Mouse (Mus musculus) thymus, adult 2 months (tissue): Measurements from ENCODE around the gene Abcd4. TPM values are rescaled to one million over a fixed set of nuclear protein-coding genes. Genes with fewer than 3 reads are reported as not detected.

Source experiments
- DNase-seq: peaks from one replicate; pipeline ENCODE4 v3.0.0; 2021
- H3K27ac ChIP-seq: fragments of 200-500 bp; 2 replicates; pipeline ENCODE4 v1.5.1; 2012; ENCODE audit warnings: low read length, control low read depth; ENCODE audit not compliant: control insufficient read depth, insufficient read depth
- H3K27me3 ChIP-seq: fragments of 200-500 bp; 2 replicates; pipeline ENCODE4 v1.6.1; 2012; ENCODE audit warnings: mild to moderate bottlenecking, low read length, moderate library complexity, mixed read lengths; ENCODE audit not compliant: control insufficient read depth, insufficient read depth
- H3K36me3 ChIP-seq: fragments of 200-500 bp; 2 replicates; pipeline ENCODE4 v1.6.1; 2012; ENCODE audit warnings: mild to moderate bottlenecking, low read length, moderate library complexity; ENCODE audit not compliant: control insufficient read depth, insufficient read depth
- H3K4me1 ChIP-seq: fragments of 200-500 bp; replicated peaks from 2 replicates; pipeline ENCODE4 v1.6.1; 2012; ENCODE audit warnings: low read length; ENCODE audit not compliant: control insufficient read depth, insufficient read depth
- H3K4me3 ChIP-seq: fragments of 200-500 bp; 2 replicates; pipeline ENCODE4 v1.5.1; 2012; ENCODE audit warnings: mild to moderate bottlenecking, low read length, control low read depth, moderate library complexity; ENCODE audit not compliant: control insufficient read depth, insufficient read depth
- CTCF ChIP-seq: fragments of 200-500 bp; IDR thresholded peaks from 2 replicates; pipeline ENCODE4 v1.5.1; 2012; ENCODE audit warnings: mild to moderate bottlenecking, control low read depth, low read length, moderate library complexity, borderline replicate concordance; ENCODE audit not compliant: control insufficient read depth, poor library complexity, insufficient read depth; ENCODE audit errors: extremely low read depth
- POLR2A ChIP-seq: fragments of 200-500 bp; IDR thresholded peaks from 2 replicates; pipeline ENCODE4 v1.6.1; 2012; ENCODE audit warnings: mild to moderate bottlenecking, low read length, control low read depth, moderate library complexity; ENCODE audit not compliant: control insufficient read depth, poor library complexity, insufficient read depth; ENCODE audit errors: extremely low read depth
- WGBS: fragments of 180-500 bp; shearing (Covaris S2); methylation state at CpG from one replicate; pipeline ENCODE4 v1.1.7; 2018; 5-methylcytosine and 5-hydroxymethylcytosine counted together
- polyA plus RNA-seq: library from polyadenylated mRNA; depleted of rRNA; stranded (reverse); fragments of >200 nt; gene quantifications from 2 replicates; pipeline ENCODE4 v1.2.3, GENCODE M21; 2012

Gene Abcd4
- polyA plus RNA-seq, 1 experiment: 39.0 TPM

GRCm38 (mm10) chr12:84624601-84625000 lies 7.4 kb upstream of the Abcd4 start:
- Histone ChIP-seq H3K27me3 (peaks cover 4% of the 10 kb centered on the region; the same call in 1 of the 2 replicates), H3K4me1 (no peaks in the 10 kb centered on the region), H3K27ac (no peak overlapping the region), H3K4me3 (no peak overlapping the region), H3K36me3 (no peaks in the 10 kb centered on the region)
- 38% methylated on average over 8 of the region's 8 CpGs for WGBS
- TF ChIP-seq CTCF (no peak), POLR2A (no peak)
- no peak for DNase-seq

DNA sequence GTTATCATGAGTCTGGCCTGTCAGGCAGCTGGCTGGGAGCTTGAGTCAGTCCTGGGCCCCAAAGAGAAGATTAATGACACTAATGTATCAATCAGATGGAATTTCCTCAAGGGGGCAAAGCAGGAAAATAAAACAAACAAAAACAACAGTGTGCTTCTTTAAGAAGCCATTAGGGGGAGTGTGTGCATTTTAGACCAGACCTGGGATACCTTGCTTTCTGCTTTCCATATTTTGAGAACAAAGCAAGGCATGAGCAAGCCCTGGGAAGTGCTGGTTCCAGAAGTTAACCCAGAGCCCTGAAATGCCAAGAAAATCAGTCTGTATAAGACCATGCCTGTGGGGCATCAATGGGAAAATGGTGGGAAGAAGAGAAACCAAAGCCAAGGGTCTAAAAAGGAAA lies 3.8 kb upstream of the Abcd4 start:
- H3K27me3 ChIP-seq: peaks cover 4% of the 10 kb centered on the region; the same call in 1 of the 2 replicates
- no peak overlapping the region for H3K27ac ChIP-seq
- no peak overlapping the region for H3K4me3 ChIP-seq
- no peaks in the 10 kb centered on the region for H3K36me3 ChIP-seq
- no peak for DNase-seq
- TF ChIP-seq POLR2A (no peak), CTCF (no peak)
- peaks cover 4% of the 10 kb centered on the region for H3K4me1 ChIP-seq

DNA sequence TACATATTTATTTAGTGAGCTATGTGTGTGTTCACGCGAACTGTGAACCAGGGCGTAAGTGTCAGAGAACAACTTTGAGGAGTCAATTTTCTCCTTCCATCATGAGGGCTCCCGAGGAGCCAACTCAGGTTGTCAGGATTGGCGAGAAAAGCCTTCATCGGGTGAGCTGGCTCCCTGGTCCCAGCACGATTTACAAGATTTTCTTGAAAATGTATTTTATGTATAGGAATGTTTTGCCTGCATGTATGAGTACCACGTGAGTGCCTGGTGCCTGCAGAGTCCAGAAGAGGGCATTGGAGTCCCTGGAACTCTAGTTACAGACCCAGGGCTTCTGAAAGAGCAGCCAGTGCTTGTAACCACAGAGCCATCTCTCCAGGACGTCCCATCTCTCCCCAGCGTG lies 450 bp upstream of the Abcd4 start:
- 7% methylated on average over 10 of the region's 10 CpGs for WGBS
- peak; percentile 20 for DNase-seq
- Histone ChIP-seq H3K27me3 (no peaks in the 10 kb centered on the region), H3K27ac (no peak overlapping the region), H3K4me1 (peaks cover 4% of the 10 kb centered on the region), H3K4me3 (peak overlapping the region; percentile 40), H3K36me3 (no peaks in the 10 kb centered on the region)
- no peak for TF ChIP-seq CTCF
- TF ChIP-seq POLR2A: no peak

DNA sequence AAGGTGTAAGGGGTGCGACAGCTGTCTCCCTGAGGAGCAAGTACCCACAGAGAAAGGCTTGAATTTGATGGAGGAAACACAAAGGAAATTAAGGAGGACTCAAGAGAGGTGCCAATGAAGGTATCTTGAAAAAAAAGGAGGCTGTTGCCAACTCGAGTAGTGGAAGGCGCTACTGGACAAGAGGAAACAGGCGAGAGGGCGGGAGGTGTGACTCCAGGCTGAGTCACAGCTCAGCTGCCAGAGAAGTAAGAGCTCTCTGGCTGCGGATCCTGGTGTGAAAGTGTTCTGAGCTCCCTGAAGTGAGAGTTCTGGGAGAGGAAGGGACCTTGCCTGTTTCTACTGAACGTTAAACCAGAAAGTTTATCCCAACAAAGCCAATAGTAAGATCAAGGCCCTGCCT lies 2.7 kb downstream of the Abcd4 start:
- Histone ChIP-seq H3K4me1 (peaks cover 4% of the 10 kb centered on the region), H3K27me3 (no peaks in the 10 kb centered on the region), H3K36me3 (no peaks in the 10 kb centered on the region), H3K27ac (no peak overlapping the region), H3K4me3 (no peak overlapping the region)
- no peak for DNase-seq
- WGBS: 91% methylated on average over 7 of the region's 7 CpGs
- no peak for TF ChIP-seq POLR2A
- TF ChIP-seq CTCF: no peak

DNA sequence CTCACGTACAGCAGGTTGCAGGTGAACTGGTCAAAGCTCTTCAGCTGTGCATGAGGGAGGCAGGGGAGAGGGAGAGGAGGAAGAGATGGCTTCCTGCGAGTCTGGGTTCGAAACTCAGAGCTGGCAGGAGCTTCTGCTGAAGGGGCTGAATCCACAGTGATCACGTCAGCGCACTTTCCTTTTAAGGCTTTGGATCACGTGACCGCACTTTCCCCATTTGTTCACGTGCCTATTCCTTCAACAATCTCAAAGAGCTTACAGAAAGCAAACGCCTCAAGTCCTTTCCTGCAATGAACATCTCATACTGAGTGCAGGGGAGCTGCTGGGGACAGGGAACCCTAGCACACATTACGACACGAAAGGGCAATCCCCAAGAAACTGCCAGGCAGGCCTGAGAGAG lies 3.2 kb downstream of the Abcd4 start:
- H3K27me3 ChIP-seq: no peaks in the 10 kb centered on the region
- H3K4me3 ChIP-seq: no peak overlapping the region
- no peaks in the 10 kb centered on the region for H3K36me3 ChIP-seq
- DNase-seq: no peak
- H3K4me1 ChIP-seq: peaks cover 4% of the 10 kb centered on the region
- 96% methylated on average over 11 of the region's 11 CpGs for WGBS
- TF ChIP-seq POLR2A: no peak
- TF ChIP-seq CTCF: no peak
- H3K27ac ChIP-seq: no peak overlapping the region

DNA sequence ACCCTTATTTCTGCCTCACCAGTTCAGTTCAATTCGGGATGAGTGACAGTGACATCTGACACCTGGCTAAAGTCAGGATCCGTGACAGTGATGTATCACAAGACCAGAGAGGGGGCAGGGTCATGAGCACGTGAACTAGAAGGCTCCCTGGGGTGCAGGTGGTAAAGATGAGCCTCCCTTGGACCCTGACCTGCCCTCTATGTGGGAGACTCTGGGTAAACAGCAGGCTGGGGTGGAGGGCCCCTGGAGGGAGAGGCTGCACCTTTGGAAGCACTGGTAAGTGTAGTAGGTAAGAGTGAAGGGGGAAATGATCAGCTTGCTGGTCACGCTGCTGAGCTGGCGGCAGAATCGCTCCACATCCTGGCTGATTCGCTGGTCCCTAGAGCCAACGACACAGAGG lies 4.7 kb downstream of the Abcd4 start:
- no peak for DNase-seq
- H3K27me3 ChIP-seq: no peaks in the 10 kb centered on the region
- WGBS: 94% methylated on average over 8 of the region's 8 CpGs
- H3K4me3 ChIP-seq: no peak overlapping the region
- H3K36me3 ChIP-seq: no peaks in the 10 kb centered on the region
- no peak overlapping the region for H3K27ac ChIP-seq
- TF ChIP-seq CTCF (no peak), POLR2A (no peak)
- H3K4me1 ChIP-seq: no peaks in the 10 kb centered on the region

DNA sequence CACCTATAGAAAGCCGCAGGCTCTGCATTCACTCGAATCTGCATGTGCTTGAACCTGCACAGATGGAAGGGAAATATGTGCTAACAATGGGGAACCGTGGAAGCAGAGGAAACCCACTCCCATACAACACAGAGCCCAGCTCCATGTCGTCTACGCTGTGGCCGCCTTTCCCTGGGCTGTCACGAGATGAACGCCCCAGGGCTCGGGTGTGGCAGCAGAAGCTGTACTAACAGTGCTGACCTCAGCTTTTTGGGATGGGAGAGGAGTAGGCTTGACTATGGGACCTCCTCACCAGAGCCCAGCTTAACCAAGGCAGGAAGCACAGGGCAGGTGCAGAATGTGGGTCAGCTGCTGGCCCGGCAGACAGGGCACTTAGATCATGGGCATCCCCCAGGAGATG lies 5.5 kb downstream of the Abcd4 start:
- no peak for TF ChIP-seq POLR2A
- no peak for TF ChIP-seq CTCF
- no peak for DNase-seq
- Histone ChIP-seq H3K27ac (no peak overlapping the region), H3K27me3 (no peaks in the 10 kb centered on the region), H3K36me3 (no peaks in the 10 kb centered on the region), H3K4me3 (no peak overlapping the region), H3K4me1 (no peaks in the 10 kb centered on the region)
- WGBS: 97% methylated on average over 10 of the region's 10 CpGs
